Mouse (Mus musculus) Patski (cell line): ENCODE data around the gene Vmn2r7. TPM values are rescaled to one million over a fixed set of nuclear protein-coding genes. Genes with fewer than 3 reads are reported as not detected.
"Not testable (repeated sequence)": the region's sequence is repeated elsewhere in the genome, so short reads cannot be mapped to it uniquely, and the experiment has no call there.

Experiments
- ATAC-seq: fragments of 100-300 bp; one replicate; pipeline ENCODE4 v1.8.0; 2021
- CTCF ChIA-PET: fragments of 350-600 bp; sonication (Branson Sonifier 250); formaldehyde crosslinking; loops from one replicate; lab custom pipeline; 2022; ENCODE audit warnings: inconsistent platforms; lab: Charles Lee
- POLR2A ChIA-PET: fragments of 350-600 bp; sonication (Branson Sonifier 250); formaldehyde crosslinking; loops from one replicate; lab custom pipeline; 2022; ENCODE audit warnings: antibody characterized with exemption, inconsistent platforms; lab: Charles Lee
- DNase-seq: peaks from one replicate; pipeline ENCODE4 v3.0.0-alpha.2; 2011; ENCODE audit warnings: low read depth, low spot score
- H3K27me3 ChIP-seq: fragments of 371-371 bp; one replicate; pipeline ENCODE4 v1.5.1; 2021
- CTCF ChIP-seq: fragments of 100-300 bp; IDR thresholded peaks from one replicate; pipeline ENCODE4 v1.5.1; 2021
- in situ Hi-C: fragments of 300-500 bp; cut with MboI; formaldehyde crosslinking; loops from 3 replicates; pipeline ENCODE4 v1.11.1; 2018; ENCODE audit warnings: low pct_unique_long_range_greater_than_20kb, mixed read lengths
- polyA plus RNA-seq: library from polyadenylated mRNA; unstranded; gene quantifications from one replicate; pipeline ENCODE4 v1.2.3, GENCODE M21; 2021

The Vmn2r7 gene
- not detected for polyA plus RNA-seq

DNA sequence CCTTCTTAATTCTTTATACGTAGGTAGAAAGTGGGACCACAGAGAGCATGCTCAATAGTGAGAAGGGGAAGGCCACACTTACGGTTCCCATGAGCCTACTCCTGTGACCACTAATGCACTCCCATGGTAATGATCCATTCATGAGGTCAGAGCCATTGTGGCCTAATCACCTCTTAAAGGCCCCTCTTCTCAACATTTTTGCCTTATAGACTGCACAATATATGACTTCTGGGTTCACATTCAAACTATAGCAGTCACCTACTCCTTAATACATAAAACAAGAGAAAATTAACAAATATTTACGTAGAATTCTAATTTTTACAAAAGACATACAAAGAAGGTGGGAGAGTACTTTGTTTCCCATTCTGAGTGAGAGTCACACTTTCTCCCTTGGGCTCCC lies at the start of gene Vmn2r7:
Vmn2r7 (minus strand) TSS at position 101 of the 400 bp plus-strand sequence.
- in situ Hi-C loops, ATAC-seq, CTCF ChIA-PET, DNase-seq, POLR2A ChIA-PET: not testable (repeated sequence)
- peaks cover 19% of the 10 kb centered on the region for H3K27me3 ChIP-seq

DNA sequence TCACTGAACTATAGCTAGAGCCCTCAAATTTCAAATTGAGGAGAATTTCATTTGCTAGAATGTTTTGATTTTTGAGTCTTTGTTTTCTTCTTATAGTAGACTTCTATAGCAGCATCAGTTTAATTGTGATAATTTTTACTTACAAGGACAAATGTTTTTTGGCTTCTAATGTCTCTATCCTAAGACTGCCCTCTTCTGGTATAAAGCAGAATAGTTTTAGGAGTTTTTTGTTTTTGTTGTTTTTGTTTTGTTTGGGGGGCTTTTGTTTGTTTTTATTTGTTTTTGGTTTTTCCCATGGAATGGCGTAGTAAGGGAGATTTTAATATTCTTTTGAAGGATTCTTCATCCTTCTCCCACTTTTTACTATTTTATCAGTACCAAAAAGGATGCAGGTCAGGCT lies 45.2 kb upstream of the Vmn2r7 start:
- peaks cover 8% of the 10 kb centered on the region for H3K27me3 ChIP-seq
- TF ChIP-seq CTCF = peak; percentile 41
- in situ Hi-C loops = no loop called here
- ChIA-PET CTCF (no interaction called here), POLR2A (no interaction called here)
- no peak for ATAC-seq
- no peak for DNase-seq

DNA sequence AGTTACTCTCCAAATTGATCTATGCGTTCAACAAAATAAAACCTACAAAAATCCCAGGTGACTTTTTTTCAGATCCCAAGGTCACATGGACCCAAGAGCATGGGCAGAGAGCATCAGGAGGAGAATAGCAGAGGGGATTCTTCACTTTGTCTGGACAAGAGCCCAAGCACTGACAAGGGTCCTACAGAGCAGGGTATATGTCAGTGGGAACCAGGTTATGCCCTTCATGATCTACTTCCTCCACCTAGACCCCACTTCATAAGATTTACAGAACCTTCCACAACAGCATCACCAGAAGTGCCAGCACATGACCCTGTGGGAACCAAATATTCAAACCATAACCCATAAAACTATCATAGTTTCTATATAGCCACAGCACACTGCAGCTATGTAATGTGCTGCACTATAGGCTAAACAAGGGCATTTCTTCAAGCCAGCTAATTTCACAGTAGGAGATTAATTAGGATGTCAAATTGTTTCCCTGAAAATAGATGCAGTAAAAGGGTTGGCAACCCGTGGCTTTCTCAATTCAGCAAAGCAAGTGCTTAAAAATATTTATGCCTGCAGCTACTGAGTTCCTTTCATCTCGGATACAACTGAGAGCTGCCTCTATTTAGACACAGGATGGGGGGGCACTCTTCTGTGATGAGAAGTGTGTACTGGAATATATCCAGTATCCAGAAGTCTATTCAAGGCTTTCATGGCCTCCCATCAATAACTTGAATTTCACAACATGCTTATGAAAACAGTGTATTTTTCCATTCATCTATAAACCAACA lies 33.8 kb upstream of the Vmn2r7 start:
- ChIA-PET POLR2A (interaction anchor here (0.7 kb wide), 1 partner anchor 986 kb away, joined by 3 read pairs; no protein-coding TSS in a partner anchor), CTCF (no interaction called here)
- no peak for TF ChIP-seq CTCF
- peaks cover 11% of the 10 kb centered on the region for H3K27me3 ChIP-seq
- no peak for ATAC-seq
- no peak for DNase-seq
- in situ Hi-C loops = no loop called here

DNA sequence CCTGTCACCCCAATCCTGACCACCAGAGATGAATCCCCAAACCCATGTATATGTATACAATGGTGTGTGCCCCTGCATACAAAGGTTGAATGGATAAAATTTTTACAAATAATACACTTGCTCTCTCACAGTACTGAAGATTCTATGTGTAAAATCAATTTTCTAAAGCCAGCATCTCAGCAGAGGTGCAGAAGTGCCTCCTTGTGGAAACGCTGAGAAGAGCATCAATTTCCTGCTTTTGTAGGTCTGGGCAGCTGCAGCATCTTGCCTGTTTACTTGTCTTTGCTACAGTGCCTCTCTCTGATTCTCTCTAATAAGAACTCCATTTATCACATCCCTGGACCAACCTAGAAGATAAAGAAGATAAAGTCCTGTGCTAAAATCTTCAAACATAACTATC lies 32.1 kb upstream of the Vmn2r7 start:
- ChIA-PET POLR2A (no interaction called here), CTCF (no interaction called here)
- DNase-seq = no peak
- TF ChIP-seq CTCF = peak; percentile 27
- in situ Hi-C loops = no loop called here
- no peak for ATAC-seq
- H3K27me3 ChIP-seq = peaks cover 27% of the 10 kb centered on the region

DNA sequence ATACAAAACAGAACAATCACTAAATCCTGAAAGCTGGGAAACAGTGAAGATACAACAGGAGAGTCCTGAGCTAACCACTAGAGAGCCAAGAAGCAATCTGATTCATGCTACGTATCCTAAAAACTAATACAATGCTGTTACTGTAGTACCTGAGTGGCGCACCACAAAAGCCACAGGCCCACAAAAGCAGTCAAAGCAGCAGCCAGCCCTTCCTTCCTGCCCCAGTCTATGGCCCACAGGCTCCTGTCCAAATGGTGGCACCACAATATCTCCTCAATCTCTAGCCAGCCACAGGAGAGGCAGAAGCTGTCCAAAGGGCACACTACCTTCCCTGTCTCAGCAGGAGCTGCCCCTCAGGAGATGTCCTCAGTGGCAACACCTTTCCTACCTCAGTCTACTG lies 1.7 kb downstream of the Vmn2r7 start:
- in situ Hi-C loops = no loop called here
- no peak for ATAC-seq

DNA sequence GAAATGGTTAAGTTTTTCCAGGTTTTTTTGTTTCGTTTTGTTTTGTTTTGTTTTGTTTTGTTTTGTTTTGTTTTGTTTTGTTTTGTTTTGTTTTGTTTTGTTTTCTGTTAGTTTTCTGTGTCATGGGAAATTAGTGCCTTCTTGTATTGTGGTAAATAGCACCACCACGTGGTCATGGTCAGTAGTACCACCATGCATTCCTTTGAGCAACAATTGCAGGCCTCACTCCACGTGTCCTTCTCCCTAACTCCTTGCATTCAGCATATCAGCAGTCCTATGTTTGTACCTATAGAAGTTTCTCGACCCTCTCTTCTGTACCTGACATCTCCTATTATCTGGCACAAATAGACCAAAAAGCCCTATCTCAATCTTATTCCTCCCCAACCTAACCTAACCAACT lies 2.3 kb downstream of the Vmn2r7 start:
- in situ Hi-C loops = no loop called here
- ChIA-PET CTCF (interaction anchor here (1.2 to 1.6 kb wide), 4 partner anchors 9 to 15 kb away, joined by 3 to 6 read pairs (median 4); no protein-coding TSS in a partner anchor), POLR2A (no interaction called here)
- TF ChIP-seq CTCF = peak; percentile 84
- DNase-seq (peak; percentile 19), ATAC-seq (peak; percentile 65)
- peaks cover 19% of the 10 kb centered on the region for H3K27me3 ChIP-seq

More for the DNA sequence above, 1.7 kb downstream of the Vmn2r7 start:
- no peak for DNase-seq
- CTCF ChIA-PET = interaction anchor here (0.9 to 1.5 kb wide), 4 partner anchors 10 to 27 kb away, joined by 3 to 6 read pairs (median 4); no protein-coding TSS in a partner anchor
- TF ChIP-seq CTCF = no peak
- H3K27me3 ChIP-seq = peaks cover 19% of the 10 kb centered on the region
- POLR2A ChIA-PET = no interaction called here

DNA sequence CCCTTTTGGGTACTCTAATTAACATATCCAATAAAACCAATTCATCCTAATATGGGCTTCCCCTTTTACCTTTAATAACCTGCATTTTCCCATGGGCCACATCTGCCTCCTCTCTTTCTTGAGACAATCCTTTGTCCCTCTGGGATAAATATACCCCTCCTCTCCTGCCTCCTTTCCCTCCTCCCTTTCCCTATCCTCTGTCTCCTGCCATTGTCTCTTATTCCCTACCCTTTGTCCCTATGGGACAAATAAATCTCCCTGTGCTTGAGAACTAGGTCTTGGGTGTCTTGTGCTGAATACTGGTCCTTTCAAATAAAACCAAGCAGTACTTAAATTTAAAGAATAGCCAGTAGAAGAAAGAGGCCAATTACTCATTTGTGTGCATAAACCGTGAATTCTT lies 13.4 kb downstream of the Vmn2r7 start:
- no peak for ATAC-seq
- POLR2A ChIA-PET = no interaction called here
- no peak for TF ChIP-seq CTCF
- in situ Hi-C loops = no loop called here
- no peak for DNase-seq
- peaks cover 55% of the 10 kb centered on the region for H3K27me3 ChIP-seq
- CTCF ChIA-PET = interaction anchor here (1.2 kb wide), 1 partner anchor 11 kb away, joined by 3 read pairs; no protein-coding TSS in a partner anchor

DNA sequence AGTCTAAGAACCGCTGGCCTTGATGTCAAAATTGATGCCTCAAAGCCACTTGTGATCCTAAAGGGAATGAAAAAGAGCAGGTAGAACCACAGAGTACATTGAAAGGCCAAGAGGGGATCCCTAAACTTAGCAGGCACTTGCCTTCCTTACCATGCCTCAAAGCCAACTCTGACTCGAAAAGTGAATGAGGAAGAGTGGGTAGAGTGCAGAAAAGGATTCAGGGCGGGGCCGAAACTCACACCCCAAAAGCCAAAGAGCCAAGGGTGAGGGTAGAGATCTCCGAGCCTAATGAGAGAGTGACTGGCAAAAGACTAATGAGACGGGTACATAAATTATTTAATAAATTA lies 53.3 kb downstream of the Vmn2r7 start:
- TF ChIP-seq CTCF = peak; percentile 22
- ChIA-PET POLR2A (interaction anchor here (0.6 kb wide), 1 partner anchor 748 kb away, joined by 3 read pairs; no protein-coding TSS in a partner anchor), CTCF (interaction anchor here (1.0 to 2.4 kb wide), 2 partner anchors 11 to 14 kb away, joined by 3 to 7 read pairs; no protein-coding TSS in a partner anchor)
- H3K27me3 ChIP-seq = peaks cover 3% of the 10 kb centered on the region
- no peak for DNase-seq
- peak; percentile 12 for ATAC-seq
- in situ Hi-C loops = loop anchor here (10.0 to 25.0 kb wide), 3 partner anchors 816 to 1236 kb away; partner anchors contain the start of gene Gmps

DNA sequence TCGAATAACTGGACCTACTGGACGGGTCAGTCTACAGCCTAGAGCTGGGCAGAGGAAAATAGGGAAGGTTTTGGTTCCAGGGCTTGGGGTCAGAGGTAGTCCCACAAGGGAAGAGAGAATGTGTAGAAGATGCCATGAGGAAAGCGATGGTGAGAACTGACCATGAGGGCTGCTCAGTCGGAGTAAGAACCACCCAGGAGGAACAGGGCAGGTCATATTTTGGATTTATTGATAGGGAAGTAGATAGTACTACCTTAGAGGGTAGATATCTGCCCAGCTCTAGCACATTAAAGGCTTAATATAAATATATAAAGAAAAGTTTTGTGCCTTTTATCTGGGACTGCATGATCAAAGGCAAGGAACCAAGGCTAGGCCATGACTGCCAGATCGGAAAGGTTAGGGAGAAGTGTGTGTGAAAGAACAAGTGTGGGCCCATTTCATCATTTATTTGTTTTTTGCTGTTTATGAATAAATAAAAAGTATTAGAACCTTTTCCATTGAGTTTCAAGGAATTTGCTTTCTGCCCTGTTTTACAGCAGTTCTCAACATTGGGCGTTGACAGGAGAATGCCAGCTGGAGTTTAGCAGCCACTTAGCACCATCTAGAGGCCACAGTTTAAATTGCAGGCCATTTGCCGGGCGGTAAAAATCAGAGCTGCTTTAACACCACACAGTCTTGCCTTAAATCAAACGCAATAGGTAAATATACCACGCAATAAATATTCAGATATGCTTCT lies 53.9 kb downstream of the Vmn2r7 start:
- H3K27me3 ChIP-seq = peaks cover 3% of the 10 kb centered on the region
- peak; percentile 10 for DNase-seq
- in situ Hi-C loops = loop anchor here (10.0 to 25.0 kb wide), 3 partner anchors 816 to 1236 kb away; partner anchors contain the start of gene Gmps
- peak; percentile 89 for TF ChIP-seq CTCF
- ChIA-PET CTCF (interaction anchor here (1.0 to 2.4 kb wide), 2 partner anchors 10 to 15 kb away, joined by 3 to 7 read pairs; no protein-coding TSS in a partner anchor), POLR2A (interaction anchor here (0.6 kb wide), 1 partner anchor 748 kb away, joined by 3 read pairs; no protein-coding TSS in a partner anchor)
- ATAC-seq = peak; percentile 83

DNA sequence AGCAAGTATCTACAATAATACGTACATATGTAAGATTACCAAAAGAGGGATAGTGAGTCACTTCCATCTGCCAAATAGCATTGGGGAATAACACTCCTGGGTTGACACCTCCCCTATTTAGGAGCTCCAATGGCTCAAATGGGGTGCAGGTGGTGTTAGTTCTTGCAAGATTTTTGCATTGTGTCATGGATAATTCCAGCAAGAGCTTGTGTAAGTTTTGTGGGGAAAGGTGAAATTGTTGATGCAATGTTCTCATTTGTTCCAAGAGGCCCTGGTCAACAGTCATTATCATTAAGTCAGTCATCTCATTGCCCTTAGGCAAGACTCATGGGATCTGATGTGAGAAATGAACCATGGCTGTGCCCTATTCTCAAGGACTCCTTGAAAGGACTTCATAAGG lies 61.7 kb downstream of the Vmn2r7 start:
- ChIA-PET POLR2A (no interaction called here), CTCF (no interaction called here)
- in situ Hi-C loops = loop anchor here (5.0 to 25.0 kb wide), 2 partner anchors 746 to 921 kb away; no protein-coding TSS in a partner anchor
- DNase-seq (no peak), ATAC-seq (no peak)
- TF ChIP-seq CTCF = no peak
- H3K27me3 ChIP-seq = peaks cover 23% of the 10 kb centered on the region
